Mouse (Mus musculus) thymus, postnatal 36 days (tissue): ENCODE measurements at regions not wholly inside any gene's neighbourhood (a gene's known extent, or its start where the extent isn't known, plus 50 kb on each side); places are given as distances from the start of the nearest gene placed in this dataset.

ENCODE experiments used
- DNase-seq, 2 experiments: peaks; one replicate each; pipeline ENCODE4 v3.0.0; 2022; ENCODE audit warnings: mixed read lengths in 2 of 2

- DNase-seq, result peak; percentile 19
Observed at GRCm38 (mm10) chr4:47746498-47747190, 272.2 kb downstream of the Sec61b start.

GRCm38 (mm10) chr4:47772230-47772920, 272.6 kb upstream of the Nr4a3 start:
- DNase-seq, result no peak

- no peak for DNase-seq
Observed at GRCm38 (mm10) chr4:47774664-47775063, 270.3 kb upstream of the Nr4a3 start.

- DNase-seq, result no peak
Observed at GRCm38 (mm10) chr4:47781039-47781438, 263.9 kb upstream of the Nr4a3 start.

- DNase-seq, result no peak
Observed at GRCm38 (mm10) chr4:47796977-47797376, 248.0 kb upstream of the Nr4a3 start.

- no peak for DNase-seq
Observed at GRCm38 (mm10) chr4:47799165-47799564, 245.8 kb upstream of the Nr4a3 start.

- DNase-seq, result no peak
Observed at GRCm38 (mm10) chr4:47803111-47803510, 241.8 kb upstream of the Nr4a3 start.

GRCm38 (mm10) chr4:47807877-47808276, 237.1 kb upstream of the Nr4a3 start:
- DNase-seq, result no peak

- no peak for DNase-seq
Observed at GRCm38 (mm10) chr4:47814030-47814429, 230.9 kb upstream of the Nr4a3 start.

- DNase-seq, result no peak
Observed at GRCm38 (mm10) chr4:47818371-47819159, 226.4 kb upstream of the Nr4a3 start.

- DNase-seq, result no peak
Observed at GRCm38 (mm10) chr4:47820562-47820961, 224.4 kb upstream of the Nr4a3 start.

GRCm38 (mm10) chr4:47823299-47823698, 221.7 kb upstream of the Nr4a3 start:
- no peak for DNase-seq

GRCm38 (mm10) chr4:47824083-47824482, 220.9 kb upstream of the Nr4a3 start:
- DNase-seq, result no peak

- DNase-seq, result no peak
Observed at GRCm38 (mm10) chr4:47832905-47833304, 212.0 kb upstream of the Nr4a3 start.

- DNase-seq, result no peak
Observed at GRCm38 (mm10) chr4:47838411-47838810, 206.5 kb upstream of the Nr4a3 start.

GRCm38 (mm10) chr4:47842128-47842656, 202.8 kb upstream of the Nr4a3 start:
- DNase-seq, result no peak

- no peak for DNase-seq
Observed at GRCm38 (mm10) chr4:47845239-47845638, 199.7 kb upstream of the Nr4a3 start.

GRCm38 (mm10) chr4:47846389-47847318, 198.3 kb upstream of the Nr4a3 start:
- no peak for DNase-seq

GRCm38 (mm10) chr4:47861151-47861550, 183.8 kb upstream of the Nr4a3 start:
- no peak for DNase-seq

GRCm38 (mm10) chr4:47870010-47870637, 174.8 kb upstream of the Nr4a3 start:
- DNase-seq, result no peak

- no peak for DNase-seq
Observed at GRCm38 (mm10) chr4:47870638-47871019, 174.3 kb upstream of the Nr4a3 start.

GRCm38 (mm10) chr4:47881560-47881959, 163.4 kb upstream of the Nr4a3 start:
- no peak for DNase-seq
